Mouse (Mus musculus) ES-Bruce4 (cell line): ENCODE measurements around the gene Pllp.

Experiments used
- CTCF ChIP-seq: IDR thresholded peaks from one replicate; pipeline ENCODE4 v1.8.1; 2011; ENCODE audit warnings: low read depth, low read length
- EP300 ChIP-seq: IDR thresholded peaks from 2 replicates; pipeline ENCODE4 v1.6.1; 2011; ENCODE audit warnings: low read depth, low read length; ENCODE audit not compliant: insufficient read depth

DNA sequence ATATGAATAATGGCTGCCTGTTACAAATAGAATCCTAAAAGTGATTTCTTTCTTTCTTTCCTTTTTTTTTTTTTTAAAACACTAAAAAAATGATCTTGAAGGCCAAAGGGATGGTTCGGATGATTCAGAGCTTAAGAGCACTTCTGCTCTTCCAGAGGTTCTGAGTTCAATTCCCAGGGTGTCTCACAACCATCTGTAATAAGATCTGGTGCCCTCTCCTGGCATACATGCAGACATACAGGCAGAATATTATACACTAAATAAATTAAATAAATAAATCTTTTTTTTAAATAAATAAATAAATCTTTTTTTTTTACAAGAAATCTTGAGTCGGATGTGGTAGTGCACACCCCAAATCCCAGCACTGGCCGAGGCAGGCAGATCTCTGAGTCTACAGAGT is 54.1 kb downstream of the Pllp start:
- TF ChIP-seq CTCF, result no peak
- no peak for TF ChIP-seq EP300
